Mouse (Mus musculus) spleen, postnatal 14 days (tissue): ENCODE data around the gene Rhoj.
"Not testable (repeated sequence)": the region's sequence is repeated elsewhere in the genome, so short reads cannot be mapped to it uniquely, and the experiment has no call there.

ENCODE experiments used
- DNase-seq, 2 experiments: peaks; one replicate each; pipeline ENCODE4 v3.0.0; 2021 to 2022; ENCODE audit warnings: low spot score in 2 of 2

The Rhoj gene

GRCm38 (mm10) chr12:75349537-75349936 lies 41.4 kb downstream of the Rhoj start:
- not testable (repeated sequence) for DNase-seq

- DNase-seq = no peak
These were observed 42.6 kb downstream of the Rhoj start for GRCm38 (mm10) chr12:75350750-75351149.

GRCm38 (mm10) chr12:75351846-75352245 lies 43.7 kb downstream of the Rhoj start:
- DNase-seq = no peak

GRCm38 (mm10) chr12:75352410-75352809 lies 44.3 kb downstream of the Rhoj start:
- DNase-seq = no peak

GRCm38 (mm10) chr12:75354354-75354753 lies 46.2 kb downstream of the Rhoj start:
- DNase-seq = no peak

GRCm38 (mm10) chr12:75357781-75358180 lies 49.7 kb downstream of the Rhoj start:
- no peak for DNase-seq

GRCm38 (mm10) chr12:75358714-75359113 lies 50.6 kb downstream of the Rhoj start:
- DNase-seq = no peak

- DNase-seq = no peak
These were observed 51.4 kb downstream of the Rhoj start for GRCm38 (mm10) chr12:75359500-75359899.

GRCm38 (mm10) chr12:75359921-75360482 lies 51.9 kb downstream of the Rhoj start:
- DNase-seq = no peak

- DNase-seq = no peak
These were observed 54.3 kb downstream of the Rhoj start for GRCm38 (mm10) chr12:75362456-75362855.

- DNase-seq = no peak
These were observed 56.3 kb downstream of the Rhoj start for GRCm38 (mm10) chr12:75364416-75364815.

- DNase-seq = no peak
These were observed 57.6 kb downstream of the Rhoj start for GRCm38 (mm10) chr12:75365621-75366124.

GRCm38 (mm10) chr12:75367371-75367770 lies 59.2 kb downstream of the Rhoj start:
- no peak for DNase-seq

- DNase-seq = no peak
These were observed 60.4 kb downstream of the Rhoj start for GRCm38 (mm10) chr12:75368527-75368926.

GRCm38 (mm10) chr12:75369418-75369851 lies 61.3 kb downstream of the Rhoj start:
- no peak for DNase-seq

- no peak for DNase-seq
These were observed 66.3 kb downstream of the Rhoj start for GRCm38 (mm10) chr12:75374437-75374836.

GRCm38 (mm10) chr12:75375060-75375459 lies 66.9 kb downstream of the Rhoj start:
- no peak for DNase-seq

- no peak for DNase-seq
These were observed 68.0 kb downstream of the Rhoj start for GRCm38 (mm10) chr12:75376126-75376525.

- no peak for DNase-seq
These were observed 78.6 kb downstream of the Rhoj start for GRCm38 (mm10) chr12:75386731-75387130.

- DNase-seq = no peak
These were observed 79.0 kb downstream of the Rhoj start for GRCm38 (mm10) chr12:75387156-75387555.

GRCm38 (mm10) chr12:75387846-75388245 lies 79.7 kb downstream of the Rhoj start:
- DNase-seq = no peak

- DNase-seq = no peak
These were observed 80.4 kb downstream of the Rhoj start for GRCm38 (mm10) chr12:75388521-75388920.

- DNase-seq = no peak
These were observed 81.4 kb downstream of the Rhoj start for GRCm38 (mm10) chr12:75389308-75390135.
